Mouse (Mus musculus): ENCODE results near the gene Prima1.

The Prima1 gene

GRCm38 (mm10) chr12:103226121-103226520 lies 15.8 kb downstream of the Prima1 start:
- no peak for DNase-seq (ENCODE audit: low read depth, low spot score)

- no peak for DNase-seq (ENCODE audit: low read depth, low spot score)
Observed at GRCm38 (mm10) chr12:103223671-103224070, 18.3 kb downstream of the Prima1 start.

- DNase-seq (ENCODE audit: low read depth, low spot score): no peak
Observed at GRCm38 (mm10) chr12:103215877-103216610, 25.9 kb downstream of the Prima1 start.

- DNase-seq (ENCODE audit: low read depth, low spot score): no peak
Observed at GRCm38 (mm10) chr12:103214797-103215196, 27.2 kb downstream of the Prima1 start.

- no peak for DNase-seq (ENCODE audit: low read depth, low spot score)
Observed at GRCm38 (mm10) chr12:103214270-103214669, 27.7 kb downstream of the Prima1 start.

GRCm38 (mm10) chr12:103213591-103213990 lies 28.4 kb downstream of the Prima1 start:
- no peak for DNase-seq (ENCODE audit: low read depth, low spot score)

- no peak for DNase-seq (ENCODE audit: low read depth, low spot score)
Observed at GRCm38 (mm10) chr12:103211078-103211477, 30.9 kb downstream of the Prima1 start.

GRCm38 (mm10) chr12:103209581-103209980 lies 32.4 kb downstream of the Prima1 start:
- no peak for DNase-seq (ENCODE audit: low read depth, low spot score)

GRCm38 (mm10) chr12:103205561-103205960 lies 36.4 kb downstream of the Prima1 start:
- DNase-seq (ENCODE audit: low read depth, low spot score): no peak

GRCm38 (mm10) chr12:103202592-103203544 lies 39.1 kb downstream of the Prima1 start:
- DNase-seq (ENCODE audit: low read depth, low spot score): no peak

- no peak for DNase-seq (ENCODE audit: low read depth, low spot score)
Observed at GRCm38 (mm10) chr12:103192996-103193395, 49.0 kb downstream of the Prima1 start.

GRCm38 (mm10) chr12:103189771-103190170 lies 52.2 kb downstream of the Prima1 start:
- no peak for DNase-seq (ENCODE audit: low read depth, low spot score)

- DNase-seq (ENCODE audit: low read depth, low spot score): no peak
Observed at GRCm38 (mm10) chr12:103188223-103188622, 53.7 kb downstream of the Prima1 start.

GRCm38 (mm10) chr12:103187020-103187419 lies 54.9 kb downstream of the Prima1 start:
- no peak for DNase-seq (ENCODE audit: low read depth, low spot score)

- DNase-seq (ENCODE audit: low read depth, low spot score): peak; percentile 61
Observed at GRCm38 (mm10) chr12:103183057-103183456, 58.9 kb downstream of the Prima1 start.

GRCm38 (mm10) chr12:103168892-103169291 lies 73.1 kb downstream of the Prima1 start:
- DNase-seq (ENCODE audit: low read depth, low spot score): peak; percentile 19

GRCm38 (mm10) chr12:103164101-103165030 lies 77.6 kb downstream of the Prima1 start:
- no peak for DNase-seq (ENCODE audit: low read depth, low spot score)

GRCm38 (mm10) chr12:103163596-103163995 lies 78.4 kb downstream of the Prima1 start:
- DNase-seq (ENCODE audit: low read depth, low spot score): no peak

GRCm38 (mm10) chr12:103160721-103161120 lies 81.2 kb downstream of the Prima1 start:
- no peak for DNase-seq (ENCODE audit: low read depth, low spot score)

GRCm38 (mm10) chr12:103159016-103159415 lies 82.9 kb downstream of the Prima1 start:
- no peak for DNase-seq (ENCODE audit: low read depth, low spot score)

GRCm38 (mm10) chr12:103157129-103157910 lies 84.6 kb downstream of the Prima1 start:
- no peak for DNase-seq (ENCODE audit: low read depth, low spot score)
